Mouse (Mus musculus) embryonic facial prominence, embryonic 10.5 days (tissue): ENCODE measurements around the gene Zfp65. TPM values are rescaled to one million over a fixed set of nuclear protein-coding genes. Genes with fewer than 3 reads are reported as not detected.
"Not testable (repeated sequence)": the region's sequence is repeated elsewhere in the genome, so short reads cannot be mapped to it uniquely, and the experiment has no call there.

Experiments
- DNase-seq: peaks from one replicate; pipeline ENCODE4 v3.0.0-alpha.2; 2017; ENCODE audit warnings: low spot score
- H3K27ac ChIP-seq: fragments of 300-500 bp; sonication (generic); replicated peaks from 2 replicates; pipeline ENCODE4 v1.5.1; 2016; ENCODE audit warnings: mild to moderate bottlenecking
- H3K27me3 ChIP-seq: fragments of 300-500 bp; sonication (generic); replicated peaks from 2 replicates; pipeline ENCODE4 v1.6.1; 2016; ENCODE audit warnings: low read depth, mild to moderate bottlenecking; ENCODE audit not compliant: poor library complexity, severe bottlenecking
- H3K36me3 ChIP-seq: fragments of 300-500 bp; sonication (generic); replicated peaks from 2 replicates; pipeline ENCODE4 v1.6.1; 2016; ENCODE audit warnings: mild to moderate bottlenecking, moderate library complexity
- H3K4me1 ChIP-seq: fragments of 300-500 bp; sonication (generic); 2 replicates; pipeline ENCODE4 v1.6.1; 2016
- H3K4me3 ChIP-seq: fragments of 300-500 bp; sonication (generic); 2 replicates; pipeline ENCODE4 v1.5.1; 2016; ENCODE audit warnings: mild to moderate bottlenecking, moderate library complexity
- H3K9me3 ChIP-seq: fragments of 300-500 bp; sonication (generic); 2 replicates; pipeline ENCODE4 v1.6.1; 2016; ENCODE audit warnings: mild to moderate bottlenecking
- WGBS: fragments of 180-500 bp; shearing (Covaris S2); methylation state at CpG from one replicate; pipeline ENCODE4 v1.1.7; 2016; 5-methylcytosine and 5-hydroxymethylcytosine counted together
- polyA plus RNA-seq: library from polyadenylated mRNA; unstranded; fragments of >200 nt; fragmentation: Nextera tagmentation; extraction: Ambion mirVana; gene quantifications from 2 replicates; pipeline ENCODE4 v1.2.1, GENCODE M21; 2016

Zfp65 gene
- polyA plus RNA-seq, 1 experiment from 2014 or later, result 7.8 TPM

DNA sequence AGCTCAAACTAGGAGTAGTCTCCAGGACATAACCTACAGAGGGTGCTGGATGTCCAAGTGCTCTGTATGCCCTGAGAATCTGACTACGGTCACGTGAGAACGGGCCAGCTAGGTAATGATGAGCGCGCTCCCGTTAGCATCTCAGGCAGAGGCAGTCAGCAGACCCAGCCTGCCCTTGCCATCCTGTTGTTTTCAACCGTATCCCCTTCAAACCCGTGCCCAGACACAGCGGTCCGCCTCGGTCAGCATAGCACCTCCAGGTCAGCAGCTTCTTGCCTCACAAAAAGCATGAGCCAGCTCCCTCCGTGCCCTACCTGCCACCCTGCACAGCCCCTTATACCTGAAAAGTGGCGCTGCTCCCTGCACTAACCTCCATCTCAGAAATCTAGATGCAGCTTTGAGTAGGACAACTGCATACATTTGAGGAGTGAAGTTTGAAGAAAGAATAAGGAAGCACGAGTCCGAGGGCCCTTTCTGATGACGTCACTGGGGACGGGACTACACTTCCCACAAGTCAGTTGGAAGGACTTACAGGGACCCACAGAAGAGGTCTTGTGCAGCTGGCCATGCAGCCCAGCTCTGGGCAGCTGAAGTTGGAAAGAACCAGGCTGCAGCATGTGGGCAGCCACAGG lies 5.0 kb downstream of the Zfp65 start:
- WGBS, result under 1% methylated on average over 17 of the region's 17 CpGs
- Histone ChIP-seq H3K9me3 (no peaks in the 10 kb centered on the region), H3K36me3 (no peaks in the 10 kb centered on the region), H3K27me3 (no peaks in the 10 kb centered on the region), H3K4me3 (peak overlapping the region; percentile 86), H3K27ac (peak overlapping the region; percentile 89), H3K4me1 (peaks cover 12% of the 10 kb centered on the region)
- peak; percentile 89 for DNase-seq

- WGBS, result 85% methylated on average over 4 of the region's 4 CpGs
- Histone ChIP-seq H3K27me3 (no peaks in the 10 kb centered on the region), H3K27ac (no peak within 1 kb of the TSS), H3K36me3 (no peaks in the 10 kb centered on the region), H3K9me3 (no peaks in the 10 kb centered on the region), H3K4me1 (peaks cover 3% of the 10 kb centered on the region), H3K4me3 (no peak within 1 kb of the TSS)
- no peak for DNase-seq
Observed at GRCm38 (mm10) chr13:67686971-67687370, 42.0 kb downstream of the Zfp65 start, which contains the start of gene Zfp738. Gene Zfp738, minus strand, starts transcription at chr13:67687071.

GRCm38 (mm10) chr13:67683841-67684240 lies 45.1 kb downstream of the Zfp65 start:
- not testable (repeated sequence) for H3K4me1 ChIP-seq, H3K9me3 ChIP-seq, DNase-seq, H3K36me3 ChIP-seq, H3K27me3 ChIP-seq
- peak overlapping the region; percentile 75 for H3K4me3 ChIP-seq
- H3K27ac ChIP-seq, result peak overlapping the region; percentile 80
- 68% methylated on average over 2 of the region's 2 CpGs for WGBS

DNA sequence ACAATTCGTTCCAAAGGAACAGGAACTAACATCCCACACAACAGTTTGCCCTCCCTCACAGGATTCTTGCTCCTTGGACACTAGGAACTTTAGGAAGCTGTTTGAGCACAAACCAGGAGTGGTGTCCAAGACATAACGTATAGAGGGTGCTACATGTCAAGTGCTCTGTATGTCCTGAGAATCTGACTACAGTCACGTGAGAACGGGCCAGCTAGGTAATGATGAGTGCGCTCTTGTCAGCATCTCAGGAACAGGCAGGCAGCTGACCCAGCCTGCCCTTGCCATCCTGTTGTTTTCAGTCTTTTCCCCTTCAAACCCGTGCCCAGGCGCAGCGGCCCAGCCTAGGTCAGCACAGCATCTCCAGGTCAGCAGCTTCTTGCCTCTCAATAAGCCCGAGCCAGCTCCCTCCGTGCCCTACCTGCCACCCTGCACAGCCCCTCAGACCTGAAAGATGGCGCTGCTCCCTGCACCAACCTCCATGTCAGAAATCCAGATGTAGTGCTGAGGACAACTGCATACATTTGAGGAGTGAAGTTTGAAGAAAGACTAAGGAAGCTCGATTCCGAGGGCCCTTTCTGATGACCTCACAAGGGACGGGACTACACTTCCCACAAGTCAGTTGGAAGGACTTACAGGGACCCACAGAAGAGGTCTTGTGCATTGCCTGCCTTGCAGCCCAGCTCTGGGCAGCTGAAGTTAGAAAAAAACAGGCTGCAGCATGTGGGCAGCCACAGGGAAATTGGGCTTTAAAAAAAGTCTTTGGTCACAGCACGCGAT lies 45.8 kb downstream of the Zfp65 start:
- H3K27me3 ChIP-seq, H3K4me1 ChIP-seq, H3K36me3 ChIP-seq, H3K9me3 ChIP-seq: not testable (repeated sequence)
- 15% methylated on average over 16 of the region's 16 CpGs for WGBS
- DNase-seq, result peak; percentile 82
- Histone ChIP-seq H3K4me3 (peak overlapping the region; percentile 75), H3K27ac (peak overlapping the region; percentile 80)

- Histone ChIP-seq H3K27ac (no peak overlapping the region), H3K9me3 (no peaks in the 10 kb centered on the region), H3K27me3 (no peaks in the 10 kb centered on the region), H3K4me1 (no peaks in the 10 kb centered on the region), H3K36me3 (peaks cover 11% of the 10 kb centered on the region), H3K4me3 (no peak overlapping the region)
- 93% methylated on average over 2 of the region's 2 CpGs for WGBS
- DNase-seq, result no peak
Observed at GRCm38 (mm10) chr13:67674902-67675301, 54.1 kb downstream of the Zfp65 start.

Other genes starting within 250 kb of the Zfp65 start
- 2.0 and 2.8 TPM in 2 replicates for gene Zfp874b, start 244.9 kb downstream of the Zfp65 start, polyA plus RNA-seq
- gene Zfp58, start 228.6 kb downstream of the Zfp65 start, polyA plus RNA-seq, result 15.3 and 17.1 TPM in 2 replicates
- gene Gm26965, start 203.0 kb downstream of the Zfp65 start, polyA plus RNA-seq, result not detected in 2 replicates
- gene Zfp87, start 203.0 kb downstream of the Zfp65 start, polyA plus RNA-seq, result 23.5 and 23.9 TPM in 2 replicates
- 15.7 and 15.8 TPM in 2 replicates for gene Zfp748, start 175.3 kb downstream of the Zfp65 start, polyA plus RNA-seq
- 3.5 and 4.1 TPM in 2 replicates for gene Zfp729b, start 119.5 kb downstream of the Zfp65 start, polyA plus RNA-seq
- gene Gm49345, start 91.4 kb downstream of the Zfp65 start, polyA plus RNA-seq, result 0.15 TPM in 1 of 2 replicates, not detected in the other
- gene Zfp729a, start 91.4 kb downstream of the Zfp65 start, polyA plus RNA-seq, result 2.4 and 2.5 TPM in 2 replicates
- gene Zfp738, start 42.1 kb downstream of the Zfp65 start, polyA plus RNA-seq, result 11.2 and 11.3 TPM in 2 replicates
- gene Zfp85, start 26.1 kb upstream of the Zfp65 start, polyA plus RNA-seq, result 4.2 and 4.9 TPM in 2 replicates
- 3.2 and 3.3 TPM in 2 replicates for gene Zfp493, start 50.5 kb upstream of the Zfp65 start, polyA plus RNA-seq
- 6.0 and 6.5 TPM in 2 replicates for gene Zfp273, start 84.6 kb upstream of the Zfp65 start, polyA plus RNA-seq
- 1.9 and 2.7 TPM in 2 replicates for gene Gm10037, start 101.9 kb upstream of the Zfp65 start, polyA plus RNA-seq
- gene BC048507, start 134.2 kb upstream of the Zfp65 start, polyA plus RNA-seq, result not detected in 2 replicates